Mouse (Mus musculus) c-Kit-positive CD71-negative TER-119-negative erythroid progenitor cells, embryonic 14.5 days (primary cell): ENCODE results near the gene Hoxb3.

Experiments used
- DNase-seq: peaks from one replicate; pipeline ENCODE4 v3.0.0-alpha.2; 2013; ENCODE audit warnings: low read depth

Gene Hoxb3

DNA sequence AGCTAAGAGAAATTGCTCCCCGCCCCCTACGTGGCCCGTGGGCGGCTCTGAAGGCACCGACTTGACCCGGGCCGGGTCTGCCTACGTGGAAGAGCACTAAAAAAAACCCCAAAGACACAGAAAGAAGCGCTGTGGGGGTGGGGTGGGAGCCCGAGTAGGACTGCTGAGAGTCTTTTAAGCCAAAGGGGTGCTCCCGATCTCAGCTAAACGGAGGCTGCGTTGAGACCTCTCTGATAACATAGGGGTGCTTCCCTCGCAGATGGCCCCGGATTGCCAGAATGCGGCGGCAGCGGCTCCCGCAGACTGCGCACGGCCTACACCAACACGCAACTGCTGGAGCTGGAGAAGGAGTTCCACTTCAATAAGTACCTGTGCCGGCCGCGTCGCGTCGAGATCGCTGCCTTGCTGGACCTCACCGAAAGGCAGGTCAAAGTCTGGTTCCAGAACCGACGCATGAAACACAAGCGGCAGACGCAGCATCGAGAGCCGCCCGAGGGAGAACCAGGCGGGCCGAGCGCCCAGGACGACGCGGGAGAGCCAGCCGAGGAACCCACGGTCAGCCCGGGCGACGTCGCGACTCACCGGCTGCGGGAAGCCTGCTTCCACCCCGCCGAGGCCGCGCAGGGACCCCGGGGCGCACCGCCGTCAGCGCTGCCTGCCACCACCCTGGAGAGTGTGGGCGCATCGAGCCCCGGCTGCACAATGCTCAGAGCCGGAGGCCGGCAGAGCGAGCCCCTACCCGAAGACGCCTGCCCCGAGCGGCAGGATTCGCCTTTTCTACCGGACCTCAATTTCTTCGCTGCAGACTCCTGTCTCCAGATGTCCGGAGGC is 29.8 kb downstream of the Hoxb3 start:
- DNase-seq: no peak

DNA sequence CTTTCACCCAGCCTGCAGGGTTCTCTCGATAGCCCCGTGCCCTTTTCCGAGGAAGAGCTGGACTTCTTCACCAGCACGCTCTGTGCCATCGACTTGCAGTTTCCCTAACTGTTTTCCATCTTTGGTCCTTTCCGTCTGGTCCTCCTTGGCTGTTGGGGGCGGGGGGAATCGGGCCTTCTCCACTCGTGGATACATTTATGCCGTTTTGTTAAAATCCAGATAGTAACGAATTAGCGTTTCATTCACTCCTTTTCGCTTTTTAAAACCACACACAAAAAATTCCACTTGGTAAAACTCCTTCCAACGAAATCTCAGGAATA is 30.4 kb downstream of the Hoxb3 start:
- no peak for DNase-seq

DNA sequence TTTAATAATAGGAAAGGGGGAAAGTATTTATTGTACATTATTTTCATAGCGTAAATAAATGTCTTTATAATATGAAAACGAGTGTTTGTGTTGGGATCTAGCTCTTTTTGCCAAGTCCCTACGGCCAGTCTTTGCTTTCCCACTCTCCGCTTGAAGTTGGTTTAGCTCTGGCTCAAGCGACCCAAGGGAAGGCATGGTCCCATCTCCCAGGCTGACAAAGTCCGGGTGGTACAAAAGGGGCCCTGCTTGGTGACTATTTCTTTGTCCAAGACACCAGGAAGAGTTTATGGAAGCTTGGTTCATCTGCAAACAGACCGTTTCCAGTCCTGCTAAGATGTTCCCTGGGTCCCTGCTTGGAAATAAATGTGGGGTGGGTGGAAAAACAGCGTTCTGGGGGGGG is 30.8 kb downstream of the Hoxb3 start:
- DNase-seq: no peak

GRCm38 (mm10) chr11:96354376-96354775 is 31.2 kb downstream of the Hoxb3 start:
- no peak for DNase-seq

GRCm38 (mm10) chr11:96354801-96355311 is 31.7 kb downstream of the Hoxb3 start:
- DNase-seq: no peak

DNA sequence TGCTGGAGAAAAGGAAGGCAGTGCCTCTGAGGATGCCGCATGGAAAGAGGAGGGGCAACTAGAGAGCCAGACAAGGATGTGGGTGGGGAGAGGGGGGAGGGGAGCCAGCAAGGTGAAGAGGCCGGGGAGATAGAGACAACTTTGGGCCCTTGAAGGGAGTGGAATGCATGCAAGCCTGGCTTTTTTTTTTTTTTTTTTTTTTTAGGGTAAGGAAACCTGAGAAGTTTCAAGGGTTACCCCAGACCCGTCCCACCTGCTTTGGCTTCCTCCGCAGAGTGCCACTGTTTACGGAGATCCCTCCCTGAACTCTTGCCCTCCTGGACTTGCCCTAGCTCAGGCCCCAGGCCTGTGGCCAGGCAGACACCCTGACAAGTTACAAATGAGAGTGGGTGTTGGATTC is 40.7 kb downstream of the Hoxb3 start:
- no peak for DNase-seq

DNA sequence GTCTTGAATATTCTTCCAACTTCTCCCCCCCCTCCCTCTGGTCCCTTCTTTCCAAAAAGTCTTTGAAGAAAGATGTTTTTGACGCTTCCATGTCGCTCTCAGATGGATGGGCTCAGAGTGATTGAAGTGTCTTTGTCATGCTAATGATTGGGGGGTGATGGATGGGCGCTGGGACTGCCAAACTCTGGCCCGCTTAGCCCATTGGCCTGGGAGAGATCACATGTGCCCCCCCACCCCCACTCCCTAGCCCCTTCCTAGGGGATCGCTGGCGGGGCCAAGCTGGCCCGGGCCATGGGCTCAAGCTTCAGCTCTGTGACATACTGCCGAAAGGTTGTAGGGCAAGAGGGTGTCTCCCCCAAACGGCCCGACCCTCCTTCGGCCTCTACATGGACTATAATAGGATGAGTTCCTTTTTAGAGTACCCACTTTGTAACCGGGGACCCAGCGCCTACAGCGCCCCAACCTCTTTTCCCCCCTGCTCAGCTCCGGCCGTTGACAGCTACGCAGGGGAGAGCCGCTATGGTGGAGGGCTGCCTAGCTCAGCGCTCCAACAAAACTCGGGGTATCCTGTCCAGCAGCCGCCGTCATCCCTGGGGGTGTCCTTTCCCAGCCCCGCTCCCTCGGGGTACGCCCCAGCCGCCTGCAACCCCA is 42.4 kb downstream of the Hoxb3 start, which contains the start of gene Hoxb1:
Gene Hoxb1 (plus strand): TSS at position 312 of the 651 bp plus-strand sequence.
- no peak for DNase-seq

GRCm38 (mm10) chr11:96366092-96367041 is 43.2 kb downstream of the Hoxb3 start:
- DNase-seq: no peak

GRCm38 (mm10) chr11:96367141-96367540 is 44.0 kb downstream of the Hoxb3 start:
- DNase-seq: no peak

DNA sequence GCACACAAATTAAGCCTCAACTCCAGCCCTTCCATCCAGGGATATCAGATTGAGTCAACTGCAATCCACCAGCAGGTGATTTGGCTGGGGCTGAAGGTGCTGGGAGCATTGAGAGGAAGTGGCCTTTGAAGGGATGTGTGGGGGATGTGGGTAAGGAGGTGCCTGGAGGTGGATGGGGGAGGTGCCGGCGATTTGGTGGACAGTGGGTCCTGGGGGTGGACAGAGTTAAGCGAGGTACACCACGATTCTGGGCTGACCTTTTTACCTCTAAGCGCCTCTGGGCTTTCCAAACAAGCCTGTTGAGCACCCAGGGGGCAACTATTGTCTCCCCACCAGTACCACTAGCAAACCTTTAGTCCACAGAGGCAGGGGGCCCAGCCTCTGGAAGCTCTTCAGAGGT is 45.6 kb downstream of the Hoxb3 start:
- no peak for DNase-seq

DNA sequence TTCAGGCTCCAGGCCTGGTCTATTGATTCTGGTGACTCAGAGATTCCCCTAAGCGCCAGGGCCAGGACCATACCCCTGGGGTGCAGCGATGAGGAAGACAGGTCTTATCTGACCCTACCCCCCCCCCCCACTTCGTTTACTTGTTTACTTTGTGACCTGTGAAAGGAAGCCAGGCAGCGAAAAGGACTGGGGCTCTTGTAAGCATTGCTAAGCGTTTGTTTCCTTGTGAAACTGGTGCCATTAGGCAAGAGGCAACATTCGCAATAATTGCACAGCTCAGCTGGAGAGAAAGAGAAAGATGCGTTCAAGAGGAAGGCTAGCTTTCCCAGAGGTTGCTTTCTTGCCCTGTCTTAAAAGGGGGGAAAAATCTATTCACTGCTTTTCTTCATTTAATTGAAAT is 46.0 kb downstream of the Hoxb3 start:
- no peak for DNase-seq

DNA sequence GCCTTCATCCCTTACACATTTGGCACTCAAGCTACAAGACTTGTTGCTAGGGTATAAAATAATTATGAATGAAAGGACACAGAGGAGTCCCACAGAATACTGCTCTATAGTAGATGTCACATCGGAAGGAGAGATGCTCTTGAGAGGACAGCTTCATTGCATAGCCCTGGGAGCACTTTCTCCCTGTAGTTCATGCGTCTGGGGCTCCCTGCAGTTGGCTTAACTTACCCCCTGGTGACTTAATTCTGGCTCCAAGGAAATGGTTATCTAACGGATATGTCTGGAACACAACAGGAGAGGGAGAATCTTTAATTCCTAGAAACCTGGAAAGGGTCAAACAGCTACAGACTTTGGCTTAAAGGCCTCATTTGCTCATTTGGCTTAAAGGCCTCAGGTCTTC is 48.6 kb downstream of the Hoxb3 start:
- DNase-seq: no peak

GRCm38 (mm10) chr11:96372519-96372918 is 49.4 kb downstream of the Hoxb3 start:
- no peak for DNase-seq

- DNase-seq: no peak
Observed at GRCm38 (mm10) chr11:96374810-96375209, 51.7 kb downstream of the Hoxb3 start.

DNA sequence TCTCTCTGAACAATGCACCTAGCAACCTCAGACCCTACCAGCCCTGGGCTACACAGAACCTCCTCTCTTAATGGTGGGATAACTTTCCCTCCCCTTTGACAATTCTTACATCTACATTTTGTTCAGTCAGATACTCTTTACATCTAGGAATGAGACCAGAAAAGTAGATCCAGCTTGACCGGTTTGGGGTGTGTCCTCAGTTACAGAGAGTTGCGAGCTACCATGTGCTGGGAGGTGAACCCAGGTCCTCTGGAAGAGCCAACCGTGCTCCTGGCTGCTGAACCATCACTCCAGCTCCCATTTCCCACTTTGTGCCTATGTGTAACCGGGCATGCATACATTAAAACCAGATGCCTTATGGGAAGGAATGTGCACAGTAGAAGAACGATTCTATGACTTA is 60.3 kb downstream of the Hoxb3 start:
- no peak for DNase-seq

GRCm38 (mm10) chr11:96387635-96388034 is 64.5 kb downstream of the Hoxb3 start:
- DNase-seq: no peak

DNA sequence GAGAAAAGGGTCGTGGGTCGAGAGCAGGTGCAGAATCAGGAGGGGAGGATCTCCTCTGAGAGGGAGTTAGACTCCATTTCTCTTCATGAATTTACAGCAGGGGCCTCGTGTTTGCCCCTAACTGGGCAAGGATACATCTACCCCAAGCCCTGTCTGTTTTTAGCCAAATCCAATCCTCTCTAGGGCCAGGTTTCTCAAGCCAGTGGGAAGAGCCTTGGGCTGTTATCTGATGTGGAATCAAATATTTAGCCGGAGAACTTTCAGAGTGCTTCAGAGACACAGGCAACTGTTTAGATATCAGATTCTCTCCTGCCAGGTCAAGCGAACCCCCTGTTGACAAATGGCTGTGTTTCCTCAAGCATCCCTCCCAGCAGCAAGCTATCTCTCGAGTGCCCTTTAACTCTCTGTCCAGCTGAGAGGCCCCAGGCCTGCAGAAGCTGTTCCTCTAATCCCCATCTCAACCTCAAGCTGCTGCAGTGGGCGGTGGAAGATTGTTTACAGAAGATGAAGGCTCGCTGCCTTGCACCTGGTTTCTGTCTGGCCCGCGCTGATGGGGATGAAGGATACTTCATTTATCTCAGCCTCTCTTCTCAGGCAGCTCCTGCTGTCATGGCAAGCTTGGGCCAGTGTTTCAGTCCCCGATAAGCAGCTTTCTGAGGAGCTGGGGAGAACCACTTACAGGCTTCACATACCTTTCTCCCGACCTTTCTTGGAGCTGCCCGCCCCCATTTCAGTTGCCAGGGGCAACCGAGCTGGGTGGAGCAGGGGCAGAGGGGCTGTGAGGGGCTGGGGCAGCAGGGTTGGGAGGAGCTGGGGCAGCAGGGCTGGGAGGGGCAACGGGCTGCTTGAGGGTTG is 73.9 kb downstream of the Hoxb3 start:
- no peak for DNase-seq
